Mouse (Mus musculus) c-Kit-negative CD71-positive TER-119-positive erythroid progenitor cells, embryonic 14.5 days (primary cell): ENCODE measurements around the gene Pnn.
A peak's percentile ranks its signal among the peaks of the same experiment; 100 is the strongest.
"Not testable (repeated sequence)": the region's sequence is repeated elsewhere in the genome, so short reads cannot be mapped to it uniquely, and the experiment has no call there.

Source experiments
- DNase-seq: peaks from one replicate; pipeline ENCODE4 v3.0.0-alpha.2; 2013; ENCODE audit warnings: low read depth, low spot score

Pnn gene

DNA sequence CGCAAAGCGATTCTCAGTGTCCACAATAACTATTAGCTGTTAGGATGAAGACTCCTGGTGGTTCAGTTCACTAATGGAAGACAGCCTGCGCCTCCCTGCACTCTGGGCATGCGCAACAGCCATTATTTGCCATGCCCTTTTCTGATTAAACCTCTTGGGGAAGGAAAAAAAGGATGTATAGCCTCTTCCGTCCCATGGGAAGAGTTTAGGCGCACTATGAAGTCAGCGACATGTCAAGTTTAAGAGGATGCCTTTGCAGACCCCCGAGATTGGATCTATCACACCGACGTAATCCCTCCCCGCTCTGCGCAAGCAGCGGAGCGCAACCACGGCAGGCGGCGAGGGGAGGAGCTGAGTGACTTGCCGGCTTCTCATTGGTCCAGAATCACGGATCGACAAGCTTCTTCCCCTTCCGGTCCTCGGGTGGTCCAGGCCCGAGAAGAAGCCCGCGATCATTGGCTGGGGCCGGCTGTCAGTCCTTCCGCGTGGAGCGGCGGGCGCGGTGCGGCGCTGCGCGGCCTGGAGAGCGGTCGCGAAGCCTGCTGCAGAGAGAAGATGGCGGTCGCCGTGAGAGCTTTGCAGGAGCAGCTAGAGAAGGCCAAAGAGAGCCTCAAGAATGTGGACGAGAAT lies at the start of gene Pnn:
Gene Pnn, plus strand, starts transcription at position 437 of the 630 bp plus-strand sequence.
- peak; percentile 90 for DNase-seq

DNA sequence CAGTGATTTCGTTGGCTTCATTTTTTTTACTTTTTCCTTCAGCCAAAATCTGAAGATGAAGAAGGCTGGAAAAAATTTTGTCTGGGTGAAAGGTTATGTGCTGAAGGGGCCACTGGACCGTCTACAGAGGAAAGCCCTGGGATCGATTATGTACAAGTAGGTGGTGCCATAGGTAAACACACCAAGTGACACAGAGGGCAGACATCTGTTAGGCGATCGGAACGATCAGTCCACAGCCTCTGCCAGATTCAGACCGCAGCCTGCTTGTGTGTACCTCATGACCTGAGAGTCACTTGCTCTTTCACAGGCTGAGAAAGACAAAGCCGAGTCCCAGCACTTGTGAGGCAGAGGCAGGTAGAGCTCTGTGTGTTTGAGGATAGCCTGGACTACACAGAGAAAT lies 48.7 kb upstream of the Pnn start:
- no peak for DNase-seq

DNA sequence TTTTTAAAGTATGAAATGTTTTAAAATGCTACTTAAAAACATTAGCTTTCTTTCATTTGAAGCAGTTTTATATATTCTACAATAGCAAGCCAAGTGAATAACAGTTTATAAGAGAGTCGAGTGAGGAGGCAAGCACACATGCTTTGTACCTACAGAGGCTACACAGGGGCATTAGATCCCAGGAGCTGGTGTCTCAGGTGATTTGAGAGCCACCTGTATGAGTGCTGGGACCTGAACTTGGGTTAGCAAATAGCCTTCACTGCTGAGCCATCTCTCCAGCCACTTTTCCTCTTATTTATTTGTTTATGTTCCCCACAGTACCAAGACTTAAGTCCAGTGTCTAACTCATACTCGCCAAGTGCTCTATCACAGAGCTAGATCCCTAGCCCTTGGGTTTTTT lies 46.8 kb upstream of the Pnn start:
- DNase-seq = no peak

DNA sequence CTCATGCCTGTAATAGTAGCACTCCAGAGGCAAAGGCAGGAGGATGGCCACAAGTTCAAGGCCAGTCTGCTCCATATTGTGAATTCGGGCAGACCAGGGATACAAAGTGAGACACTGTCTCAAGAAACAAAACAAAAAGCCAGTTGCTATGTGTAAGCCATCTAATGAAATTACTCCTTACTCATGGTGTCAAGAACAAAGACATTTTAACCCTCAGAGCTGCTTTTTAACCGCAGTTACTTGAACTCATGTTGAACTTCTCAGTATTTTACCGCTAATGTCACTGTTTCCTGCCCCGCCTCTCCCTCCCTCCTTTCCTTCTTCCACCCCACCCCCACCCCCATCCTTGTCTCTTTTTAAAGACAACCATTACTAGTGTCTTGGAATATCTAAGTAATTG lies 45.4 kb upstream of the Pnn start:
- no peak for DNase-seq

DNA sequence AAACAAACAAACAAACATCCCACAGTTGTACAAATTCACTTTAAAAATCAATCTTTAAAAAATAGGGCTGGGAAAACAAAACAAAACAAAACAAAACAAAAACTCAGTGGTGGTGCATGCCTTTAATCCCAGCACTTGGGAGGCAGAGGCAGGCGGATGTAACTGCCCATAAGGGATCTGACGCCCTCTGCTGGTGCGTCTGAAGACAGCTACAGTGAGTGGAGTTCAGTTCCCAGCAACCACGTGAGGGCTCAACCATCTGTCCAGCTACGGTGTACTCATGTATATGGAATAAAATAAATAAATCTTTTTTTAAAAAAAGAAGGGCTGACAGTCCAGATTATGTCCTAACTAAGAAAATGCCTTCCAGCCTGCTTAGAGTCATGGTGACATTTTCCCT lies 34.6 kb upstream of the Pnn start:
- DNase-seq = no peak

DNA sequence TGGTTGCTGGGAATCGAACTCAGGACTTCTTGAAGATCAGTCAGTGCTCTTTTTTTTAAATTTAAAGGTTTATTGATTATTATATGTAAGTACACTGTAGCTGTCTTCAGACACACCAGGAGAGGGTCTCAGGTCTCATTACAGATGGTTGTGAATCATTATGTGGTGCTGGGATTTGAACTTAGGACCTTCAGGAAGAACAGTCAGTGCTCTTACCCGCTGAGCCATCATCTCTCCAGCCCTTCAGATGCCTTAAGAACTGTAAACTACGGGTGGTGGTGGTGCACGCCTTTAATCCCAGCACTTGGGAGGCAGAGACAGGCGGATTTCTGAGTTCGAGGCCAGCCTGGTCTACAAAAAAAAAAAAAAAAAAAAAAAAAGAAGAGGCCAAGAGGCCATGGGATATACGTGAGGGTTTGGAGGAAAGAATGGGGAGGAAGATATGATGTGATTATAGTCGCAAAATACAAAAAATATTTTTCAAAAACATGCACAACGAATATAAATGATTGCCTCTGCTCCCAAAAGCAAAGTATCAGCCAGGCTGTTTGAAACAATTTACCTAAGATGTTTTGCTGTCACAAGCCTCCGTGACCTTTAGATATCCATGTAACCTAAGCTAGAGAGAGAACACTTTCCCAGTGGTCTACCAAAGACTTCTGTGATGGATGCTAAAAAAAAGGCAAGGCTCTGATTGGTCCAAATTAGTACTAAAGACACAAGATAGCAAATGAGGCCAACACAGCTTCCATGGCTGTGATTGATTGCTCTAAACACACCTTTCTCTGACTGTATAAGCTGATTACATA lies 27.3 kb upstream of the Pnn start:
- no peak for DNase-seq

DNA sequence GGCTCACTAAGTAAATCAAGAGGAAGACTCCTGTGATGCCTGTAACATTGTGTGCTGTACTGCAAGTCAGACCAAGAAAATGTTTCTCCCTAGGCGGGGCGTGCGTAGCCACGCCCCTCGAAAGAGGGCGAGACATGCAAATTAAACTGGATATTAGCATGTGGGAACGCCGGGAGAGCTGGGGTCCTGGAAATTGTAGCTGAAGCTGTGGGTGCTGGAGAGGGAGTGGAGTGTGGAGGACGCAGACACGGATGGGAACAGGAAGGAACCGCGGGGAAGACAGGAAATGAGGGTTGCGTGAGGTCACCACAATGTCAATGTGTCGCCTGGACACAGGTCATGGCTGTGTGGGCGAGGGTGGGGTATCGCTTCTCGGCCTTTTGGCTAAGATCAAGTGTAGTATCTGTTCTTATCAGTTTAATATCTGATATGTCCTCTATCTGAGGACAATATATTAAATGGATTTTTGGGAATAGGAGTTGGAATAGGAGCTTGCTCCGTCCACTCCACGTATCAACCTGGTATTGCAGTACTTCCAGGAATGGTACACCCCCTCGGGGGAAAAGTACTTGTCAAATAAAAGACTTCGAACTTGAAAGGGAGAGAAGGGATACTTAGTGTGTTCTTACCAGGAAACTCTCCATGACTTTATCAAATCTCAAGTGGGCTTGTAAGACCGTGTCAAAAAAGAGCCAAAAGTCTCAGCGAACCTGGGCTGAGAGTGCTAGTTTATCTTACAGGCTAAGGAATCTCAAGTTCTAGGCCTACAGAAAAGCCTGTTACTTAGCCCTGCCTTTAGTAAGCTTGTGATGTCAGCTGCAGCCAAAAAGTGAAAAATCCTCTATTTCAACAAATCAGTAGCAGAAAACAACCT lies 26.5 kb upstream of the Pnn start:
- peak; percentile 51 for DNase-seq

DNA sequence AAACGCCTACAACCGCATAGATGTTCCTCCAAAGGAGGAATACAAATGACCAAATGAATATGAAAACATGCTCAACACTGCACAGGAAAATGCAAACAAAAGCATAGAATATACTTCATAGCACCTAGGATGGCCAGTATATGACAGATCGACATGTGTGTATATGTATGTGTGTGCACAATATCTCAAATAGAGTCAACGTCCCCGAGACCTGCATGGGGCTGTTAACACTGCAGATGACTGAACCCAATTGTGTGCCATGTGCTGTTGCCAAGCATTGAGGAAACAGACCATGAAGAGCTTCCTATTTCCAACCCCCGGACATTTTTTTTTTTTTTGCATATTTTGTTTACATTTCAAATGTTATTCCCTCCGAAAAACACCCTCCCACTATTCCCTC lies 25.8 kb upstream of the Pnn start:
- DNase-seq = no peak

DNA sequence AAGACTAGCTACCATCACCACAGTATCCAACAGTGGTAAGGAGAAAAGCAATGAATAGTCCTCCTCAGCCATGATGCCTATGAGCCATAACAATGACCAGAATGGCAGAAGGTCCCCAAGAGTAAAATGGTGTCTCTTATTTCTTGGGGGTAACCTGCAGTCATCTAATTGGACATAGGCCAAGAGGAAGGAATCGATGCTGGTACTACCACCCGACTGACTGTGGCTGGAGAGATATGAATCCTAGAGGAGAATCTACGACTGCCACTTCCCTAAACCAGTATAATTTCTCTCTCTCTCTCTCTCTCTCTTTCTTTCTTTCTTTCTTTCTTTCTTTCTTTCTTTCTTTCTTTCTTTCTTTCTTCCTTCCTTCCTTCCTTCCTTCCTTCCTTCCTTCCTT lies 14.2 kb upstream of the Pnn start:
- no peak for DNase-seq

DNA sequence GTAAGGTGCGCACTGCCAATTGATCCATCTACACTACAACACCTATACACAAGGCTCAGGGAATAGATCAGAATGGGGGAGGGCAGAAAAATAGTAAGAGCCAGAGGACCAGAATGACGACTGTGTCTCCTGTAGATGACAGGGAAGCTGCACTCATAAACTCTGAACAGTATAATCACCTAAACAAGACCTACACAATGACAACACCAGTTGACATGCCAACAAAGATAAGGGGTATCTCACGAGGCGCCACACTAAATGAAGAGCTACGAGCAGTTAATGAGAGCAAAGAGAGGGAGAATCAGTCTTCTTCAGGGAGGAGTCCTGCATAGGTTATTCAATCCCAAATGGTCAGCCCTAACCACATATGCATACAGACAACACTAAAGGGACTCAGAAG lies 13.5 kb upstream of the Pnn start:
- DNase-seq = no peak

DNA sequence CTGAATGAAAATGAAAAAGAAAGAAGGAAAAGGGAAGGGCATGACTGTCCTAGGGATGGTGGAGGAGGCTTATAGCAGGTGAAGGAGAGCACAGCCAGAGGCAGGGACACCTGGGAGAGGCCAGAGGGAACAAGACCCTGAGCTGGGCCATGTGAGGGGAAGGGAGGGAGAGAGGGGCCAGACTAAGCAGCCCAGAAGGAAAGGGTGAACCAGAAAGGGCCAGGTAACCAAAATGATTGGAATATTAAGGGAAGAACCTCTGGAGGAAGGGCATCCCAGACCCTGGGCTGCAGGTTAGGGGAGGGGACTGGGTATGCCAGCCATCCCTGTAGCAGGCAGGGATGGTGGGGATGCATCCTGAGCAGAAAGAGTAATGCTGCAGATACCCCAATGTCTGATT lies 12.7 kb upstream of the Pnn start:
- DNase-seq = no peak

DNA sequence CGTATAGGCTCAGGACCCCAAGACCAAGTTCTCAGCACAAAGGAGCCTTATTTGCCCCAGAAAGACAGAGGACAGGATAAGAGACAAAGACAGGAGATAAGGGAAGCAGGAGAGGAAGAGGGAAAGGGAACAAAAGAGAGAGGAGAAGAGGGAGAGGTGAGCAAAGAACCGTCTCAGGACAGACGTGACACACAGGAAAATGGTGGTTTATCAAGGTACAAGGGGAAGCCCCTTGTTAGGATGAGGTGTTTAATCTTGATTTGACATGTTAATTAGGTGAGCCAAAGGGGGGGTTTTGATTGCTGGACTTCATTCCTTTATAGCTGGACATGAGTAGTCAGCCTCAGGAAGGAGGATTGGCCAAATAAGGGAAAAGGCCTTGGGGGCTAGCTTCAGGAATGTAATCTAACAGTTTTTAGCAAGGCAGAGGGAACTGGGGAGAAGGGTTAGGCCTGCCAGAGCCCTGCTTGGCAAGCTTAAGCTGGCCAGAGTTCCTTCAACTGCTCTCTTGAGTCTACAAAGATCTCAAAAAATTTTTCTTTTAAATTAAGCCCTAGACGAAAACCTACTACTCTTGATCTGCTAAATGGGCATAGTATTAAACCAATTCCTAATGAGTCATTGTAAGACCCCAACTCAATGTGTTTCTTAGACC lies 11.4 kb upstream of the Pnn start:
- DNase-seq = no peak

DNA sequence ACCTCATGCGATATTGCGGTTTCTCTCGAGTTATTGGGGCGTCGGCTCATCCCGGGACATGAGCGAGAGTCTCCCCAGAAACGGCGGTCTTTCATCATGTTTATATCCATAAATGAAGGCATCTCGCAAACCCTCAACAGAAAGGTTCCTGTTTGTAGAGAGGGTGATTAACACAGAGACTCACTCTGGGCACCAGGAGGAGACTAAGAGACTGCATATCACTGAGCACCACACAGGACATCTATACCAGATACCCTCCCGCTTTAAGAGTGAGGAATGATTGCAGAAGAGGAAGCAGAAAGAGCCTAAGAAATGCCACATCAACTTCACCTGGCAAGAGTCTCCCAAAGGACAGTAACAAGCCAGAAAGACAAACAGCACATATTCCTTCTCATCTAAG lies 10.5 kb upstream of the Pnn start:
- DNase-seq = no peak

DNA sequence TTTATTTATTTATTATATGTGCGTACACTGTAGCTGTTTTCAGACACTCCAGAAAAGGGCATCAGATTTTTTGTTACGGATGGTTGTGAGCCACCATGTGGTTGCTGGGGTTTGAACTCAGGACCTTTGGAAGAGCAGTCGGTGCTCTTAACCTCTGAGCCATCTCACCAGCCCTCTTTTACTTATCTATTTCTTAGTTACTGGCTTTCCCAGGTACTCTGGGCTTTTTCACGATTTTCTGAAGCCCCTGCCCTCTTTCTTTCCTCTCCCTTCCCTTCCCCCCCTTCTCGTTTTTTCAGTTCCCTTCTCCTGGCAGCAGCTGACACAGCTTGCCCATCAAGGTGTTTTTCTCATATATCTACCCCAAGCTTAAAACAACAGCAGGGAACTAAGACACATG lies 8.4 kb upstream of the Pnn start:
- DNase-seq = not testable (repeated sequence)

DNA sequence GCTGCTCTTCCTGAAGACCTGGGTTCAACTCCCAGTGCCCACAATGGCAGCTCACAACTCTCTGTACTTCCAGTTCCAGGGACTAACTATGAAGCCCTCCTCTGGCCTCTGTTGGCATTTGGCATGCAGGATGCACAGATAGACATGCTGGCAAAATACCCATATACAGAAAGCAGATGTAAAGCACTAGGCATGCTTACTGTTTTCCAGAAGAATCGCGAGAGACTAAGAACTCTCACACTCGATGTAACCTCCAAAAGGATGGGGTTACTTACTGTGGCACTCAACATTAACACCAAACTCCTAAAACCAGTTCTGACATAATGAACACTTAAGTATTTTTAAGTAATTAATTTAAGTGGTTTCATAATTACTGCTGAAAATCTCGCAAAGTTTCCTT lies 6.4 kb upstream of the Pnn start:
- DNase-seq = no peak

DNA sequence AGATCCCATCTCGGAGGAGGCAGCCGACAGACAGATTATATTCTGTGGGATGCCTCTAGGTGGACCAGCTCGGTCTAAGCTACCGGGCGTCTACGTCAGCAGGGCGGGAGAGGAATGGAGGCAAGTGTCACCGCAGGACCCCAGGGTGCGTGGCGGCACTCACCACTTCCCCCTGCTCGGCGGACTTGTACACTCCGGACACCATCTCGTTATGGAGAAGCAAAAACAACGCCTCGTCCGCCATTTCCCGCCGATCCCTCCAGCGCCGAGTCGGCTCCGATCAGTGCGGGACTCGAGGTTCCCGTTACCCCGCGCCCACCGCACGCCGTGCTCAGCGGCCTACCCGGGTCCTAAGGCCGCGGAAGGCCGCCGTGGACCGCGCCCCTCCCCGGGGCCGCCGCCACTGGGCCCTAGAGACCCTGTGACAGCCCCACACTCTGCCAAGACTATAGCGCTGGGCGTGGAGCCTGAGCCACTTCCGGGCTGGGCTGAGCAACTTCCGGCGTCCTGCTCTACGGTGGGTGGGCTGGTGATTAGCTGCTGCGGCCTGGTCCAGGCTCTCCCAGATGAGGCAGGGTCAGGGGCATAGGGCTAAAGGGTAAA lies 5.6 kb upstream of the Pnn start, which contains the start of gene Trappc6b:
Gene Trappc6b, minus strand, starts transcription at position 480 of the 603 bp plus-strand sequence.
- peak; percentile 58 for DNase-seq

DNA sequence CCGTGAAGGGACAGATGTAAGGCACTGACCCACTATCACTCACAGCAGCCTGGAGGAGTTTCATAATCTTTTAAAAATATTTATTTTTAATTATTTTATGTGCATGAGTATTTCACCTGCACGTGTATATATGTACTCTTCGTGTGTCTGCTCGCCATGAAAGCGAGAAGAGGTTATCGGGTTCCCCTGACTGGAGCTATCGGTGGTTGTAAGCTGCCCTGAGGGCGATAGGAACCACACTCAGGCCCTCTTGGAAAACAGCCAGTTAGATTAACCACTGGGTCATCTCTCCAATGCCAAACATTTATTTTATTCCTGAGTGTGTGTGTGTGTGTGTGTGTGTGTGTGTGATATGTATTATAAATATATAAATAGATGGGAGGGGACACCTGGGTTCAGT lies 1.8 kb upstream of the Pnn start:
- no peak for DNase-seq

DNA sequence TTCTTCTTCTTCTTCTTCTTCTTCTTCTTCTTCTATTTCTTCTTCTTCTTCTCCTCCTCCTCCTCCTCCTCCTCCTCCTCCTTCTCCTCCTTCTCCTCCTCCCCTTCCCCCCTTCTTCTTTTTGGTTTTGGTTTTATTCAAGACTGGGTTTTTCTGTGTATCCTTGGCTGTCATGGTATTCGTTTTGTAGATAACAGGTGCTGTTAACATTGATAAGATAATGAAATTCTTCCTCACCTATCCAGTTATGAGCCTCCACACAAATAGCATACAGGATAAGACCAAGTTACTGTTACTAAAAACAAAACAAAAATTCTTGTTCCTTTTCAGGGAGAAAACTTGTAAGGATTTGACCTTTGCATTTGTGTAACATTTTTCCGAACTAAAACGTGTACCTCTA lies 908 bp upstream of the Pnn start:
- no peak for DNase-seq

DNA sequence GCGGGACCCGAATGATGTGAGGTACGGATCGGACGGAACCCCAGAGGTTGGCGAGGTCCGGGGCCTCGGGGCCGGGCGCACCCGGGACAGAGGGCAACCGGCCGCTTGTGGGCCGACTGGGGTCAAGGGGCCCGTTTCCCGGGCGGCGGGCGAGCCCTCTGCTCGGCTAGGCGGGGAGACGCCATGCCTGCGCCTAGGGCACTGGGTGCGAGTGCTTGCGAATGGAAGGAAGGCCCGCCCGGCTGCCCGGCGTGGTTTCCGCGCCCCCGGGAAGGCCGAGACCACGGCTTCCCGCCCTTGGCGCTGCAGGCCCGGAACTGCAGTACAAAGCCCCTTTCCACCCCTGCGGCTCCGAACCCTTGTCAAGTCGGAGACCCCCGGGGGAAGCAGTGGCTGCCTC lies 411 bp downstream of the Pnn start:
- no peak for DNase-seq

DNA sequence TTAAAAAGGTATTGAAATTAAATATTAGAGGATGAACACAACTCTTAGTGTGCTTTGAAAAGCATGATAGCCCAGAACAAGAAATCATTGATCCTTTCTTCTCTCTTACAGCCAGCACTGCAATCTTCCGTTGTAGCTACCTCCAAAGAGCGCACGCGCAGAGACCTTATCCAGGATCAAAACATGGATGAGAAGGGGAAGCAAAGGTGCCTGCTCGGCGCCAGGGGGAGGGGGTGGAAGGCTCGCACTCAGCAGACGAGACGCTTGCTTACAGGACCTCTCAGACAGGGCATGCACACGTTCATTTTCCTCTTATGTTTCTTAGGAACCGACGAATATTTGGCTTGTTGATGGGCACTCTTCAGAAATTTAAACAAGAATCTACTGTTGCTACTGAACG lies 2.1 kb downstream of the Pnn start:
- no peak for DNase-seq

DNA sequence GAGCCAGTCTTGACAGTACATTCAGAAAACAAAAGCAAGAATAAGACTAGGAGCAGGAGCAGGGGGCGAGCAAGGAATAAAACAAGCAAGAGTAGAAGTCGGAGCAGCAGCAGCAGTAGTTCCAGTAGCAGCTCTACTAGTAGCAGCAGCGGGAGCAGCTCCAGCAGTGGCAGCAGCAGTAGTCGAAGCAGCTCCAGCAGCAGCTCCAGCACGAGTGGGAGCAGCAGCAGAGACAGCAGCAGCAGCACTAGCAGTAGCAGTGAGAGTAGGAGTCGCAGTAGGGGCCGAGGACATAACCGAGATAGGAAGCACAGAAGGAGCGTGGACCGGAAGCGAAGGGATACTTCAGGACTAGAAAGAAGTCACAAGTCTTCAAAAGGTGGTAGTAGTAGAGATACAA lies 5.6 kb downstream of the Pnn start:
- DNase-seq = no peak

DNA sequence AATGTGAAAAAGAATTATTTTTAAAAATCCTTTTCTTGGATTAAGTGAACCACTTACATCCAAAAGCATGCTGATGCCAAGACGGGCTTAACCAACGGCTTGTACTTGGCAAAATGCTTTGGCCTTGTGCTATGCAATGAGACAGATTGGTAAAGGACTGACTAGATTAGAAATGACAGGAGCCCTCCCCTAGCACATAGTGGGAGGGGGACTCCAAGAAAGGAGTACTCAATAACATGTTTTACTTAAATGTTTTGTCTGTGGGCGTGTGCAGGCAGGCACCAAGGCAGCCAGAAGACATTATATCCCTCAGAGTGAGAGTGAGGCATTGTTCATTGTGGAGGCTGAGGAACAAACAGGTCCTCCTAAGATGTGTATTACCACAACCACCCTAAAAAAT lies 7.4 kb downstream of the Pnn start:
- DNase-seq = no peak
